Mouse (Mus musculus): ENCODE data around the gene Vps11.

GRCm38 (mm10) chr9:44347166-44347565 lies 14.3 kb downstream of the Vps11 start:
- TF ChIP-seq CTCF (IDR thresholded peaks at IDR 0.05; ENCODE audit: extremely low read depth, insufficient read length, insufficient replicate concordance, low read depth, low read length) (no peak), POLR2A (IDR thresholded peaks at IDR 0.05; ENCODE audit: low read depth, low read length) (no peak)

Data from small intestine, adult 2 months (tissue).